Mouse (Mus musculus) liver, adult 2 months (tissue): ENCODE data around the gene Ptprg. TPM values are rescaled to one million over a fixed set of nuclear protein-coding genes. Genes with fewer than 3 reads are reported as not detected.

ENCODE experiments used
- DNase-seq: peaks from one replicate; pipeline ENCODE4 v3.0.0-alpha.2; 2011; ENCODE audit warnings: low read depth, low spot score; ENCODE audit errors: extremely low read depth
- H3K27ac ChIP-seq: fragments of 200-500 bp; replicated peaks from 2 replicates; pipeline ENCODE4 v1.5.1; 2012; ENCODE audit warnings: low read depth, mild to moderate bottlenecking, control low read depth, inconsistent platforms, low read length; ENCODE audit not compliant: insufficient read depth
- H3K27me3 ChIP-seq: fragments of 200-500 bp; 2 replicates; pipeline ENCODE4 v1.6.1; 2012; ENCODE audit warnings: mild to moderate bottlenecking, moderate library complexity, low read length, inconsistent platforms; ENCODE audit not compliant: control insufficient read depth, insufficient read depth
- H3K36me3 ChIP-seq: fragments of 200-500 bp; 2 replicates; pipeline ENCODE4 v1.6.1; 2012; ENCODE audit warnings: low read length, inconsistent platforms; ENCODE audit not compliant: control insufficient read depth, insufficient read depth
- H3K4me1 ChIP-seq: fragments of 200-500 bp; 2 replicates; pipeline ENCODE4 v1.6.1; 2011; ENCODE audit warnings: low read length; ENCODE audit not compliant: control insufficient read depth, insufficient read depth
- H3K4me3 ChIP-seq: fragments of 200-500 bp; 2 replicates; pipeline ENCODE4 v1.5.1; 2011; ENCODE audit warnings: low read depth, mild to moderate bottlenecking, control low read depth, low read length, moderate library complexity; ENCODE audit not compliant: insufficient read depth
- H3K79me2 ChIP-seq: fragments of 200-500 bp; 2 replicates; pipeline ENCODE4 v1.6.1; 2012; ENCODE audit warnings: inconsistent platforms, mild to moderate bottlenecking, low read length, moderate library complexity; ENCODE audit not compliant: control insufficient read depth, insufficient read depth
- H3K9ac ChIP-seq: fragments of 200-500 bp; 2 replicates; pipeline ENCODE4 v1.6.1; 2012; ENCODE audit warnings: low read depth, mild to moderate bottlenecking, control low read depth, inconsistent platforms, low read length
- CTCF ChIP-seq: fragments of 200-500 bp; IDR thresholded peaks from 2 replicates; pipeline ENCODE4 v1.5.1; 2011; ENCODE audit warnings: low read depth, low read length, control low read depth
- POLR2A ChIP-seq: fragments of 200-500 bp; IDR thresholded peaks from 2 replicates; pipeline ENCODE4 v1.6.1; 2011; ENCODE audit warnings: low read length, control low read depth; ENCODE audit not compliant: insufficient read depth; ENCODE audit errors: extremely low read depth
- WGBS: fragments of 180-500 bp; shearing (Covaris S2); methylation state at CpG from one replicate; pipeline ENCODE4 v1.1.7; 2018; 5-methylcytosine and 5-hydroxymethylcytosine counted together
- polyA plus RNA-seq: library from polyadenylated mRNA; depleted of rRNA; stranded (reverse); fragments of >200 nt; gene quantifications from 2 replicates; pipeline ENCODE4 v1.2.3, GENCODE M21; 2012
- total RNA-seq: library from RNA; depleted of rRNA; stranded (reverse); fragments of >200 nt; gene quantifications from 2 replicates; pipeline ENCODE4 v1.2.3, GENCODE M21; 2014

Gene Ptprg
- total and polyA plus RNA-seq, 2 experiments = 17.4 to 19.9 TPM

- Histone ChIP-seq H3K36me3 (no peaks in the 10 kb centered on the region), H3K79me2 (peaks cover 28% of the 10 kb centered on the region), H3K4me3 (no peak overlapping the region), H3K27ac (no peak overlapping the region), H3K4me1 (peaks cover 2% of the 10 kb centered on the region; the same call in 1 of the 2 replicates), H3K27me3 (no peaks in the 10 kb centered on the region), H3K9ac (no peak overlapping the region)
- TF ChIP-seq POLR2A = no peak
- TF ChIP-seq CTCF = no peak
- WGBS = 96% methylated on average over 5 of the region's 5 CpGs
- no peak for DNase-seq
Measured at GRCm38 (mm10) chr14:11594336-11594735, 41.0 kb downstream of the Ptprg start.

DNA sequence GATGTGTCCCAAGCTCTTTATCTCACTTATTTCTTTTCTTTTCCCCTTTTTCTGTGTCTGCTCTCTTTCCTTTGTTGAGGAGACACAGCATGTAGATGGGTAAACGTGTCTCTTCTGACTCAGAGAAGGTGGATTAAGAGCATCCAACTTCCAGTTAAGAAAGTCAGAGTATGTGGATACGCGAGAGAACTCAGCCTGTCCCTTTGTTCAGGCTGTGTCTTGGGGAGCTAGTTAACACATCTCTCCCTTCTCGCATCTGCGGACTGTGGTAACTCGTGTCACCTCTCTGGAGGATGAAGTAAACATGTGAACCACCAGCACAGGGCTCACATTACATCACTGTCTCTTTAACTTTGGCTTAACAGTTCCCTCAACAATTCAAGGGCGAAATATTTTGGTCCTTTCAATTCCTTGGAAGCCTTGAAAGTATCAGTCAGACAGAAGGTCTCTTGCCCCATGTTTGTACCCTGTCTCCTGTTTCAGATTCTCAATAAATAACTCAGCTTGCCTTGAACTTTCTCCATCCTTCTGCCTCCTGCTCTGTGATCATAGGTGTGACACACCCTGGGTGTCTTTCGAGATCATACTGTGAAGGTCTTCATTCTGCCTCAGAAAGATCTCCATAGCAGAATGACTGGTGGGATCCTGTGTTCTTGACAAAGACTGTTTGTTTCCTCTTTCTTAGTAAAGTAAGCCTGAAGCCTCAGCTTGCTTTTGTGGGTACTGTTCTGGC lies 51.0 kb downstream of the Ptprg start:
- Histone ChIP-seq H3K9ac (no peak overlapping the region), H3K36me3 (no peaks in the 10 kb centered on the region), H3K4me3 (no peak overlapping the region), H3K27me3 (no peaks in the 10 kb centered on the region), H3K4me1 (peaks cover 9% of the 10 kb centered on the region), H3K79me2 (peaks cover 23% of the 10 kb centered on the region), H3K27ac (no peak overlapping the region)
- DNase-seq = no peak
- TF ChIP-seq CTCF (no peak), POLR2A (no peak)
- WGBS = 81% methylated on average over 8 of the region's 8 CpGs

DNA sequence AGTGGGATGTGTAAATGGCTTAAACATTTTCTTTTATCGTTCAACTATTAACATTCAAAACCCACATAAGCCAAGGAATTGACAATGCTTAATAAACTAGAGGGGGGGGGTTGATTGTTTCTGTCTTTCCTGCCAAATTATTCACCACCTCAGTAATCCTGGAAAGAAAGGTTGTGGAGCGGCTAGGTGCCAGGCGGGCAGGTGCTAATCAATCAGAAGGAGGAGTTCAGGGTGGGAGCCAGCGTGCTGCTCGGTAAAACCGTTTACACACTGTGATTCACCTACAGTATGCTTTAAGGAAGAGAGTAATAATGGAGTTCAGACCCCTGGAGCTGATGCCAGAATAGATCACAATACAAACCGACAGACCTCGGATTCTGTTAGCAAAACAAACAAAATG lies 55.0 kb downstream of the Ptprg start:
- H3K4me1 ChIP-seq = peaks cover 9% of the 10 kb centered on the region; the same call in 1 of the 2 replicates
- H3K79me2 ChIP-seq = peaks cover 24% of the 10 kb centered on the region; the same call in 1 of the 2 replicates
- TF ChIP-seq CTCF (no peak), POLR2A (no peak)
- H3K36me3 ChIP-seq = no peaks in the 10 kb centered on the region
- 19% methylated on average over 8 of the region's 8 CpGs for WGBS
- no peak overlapping the region for H3K27ac ChIP-seq
- H3K9ac ChIP-seq = no peak overlapping the region
- H3K4me3 ChIP-seq = no peak overlapping the region
- H3K27me3 ChIP-seq = no peaks in the 10 kb centered on the region
- peak; percentile 50 for DNase-seq

DNA sequence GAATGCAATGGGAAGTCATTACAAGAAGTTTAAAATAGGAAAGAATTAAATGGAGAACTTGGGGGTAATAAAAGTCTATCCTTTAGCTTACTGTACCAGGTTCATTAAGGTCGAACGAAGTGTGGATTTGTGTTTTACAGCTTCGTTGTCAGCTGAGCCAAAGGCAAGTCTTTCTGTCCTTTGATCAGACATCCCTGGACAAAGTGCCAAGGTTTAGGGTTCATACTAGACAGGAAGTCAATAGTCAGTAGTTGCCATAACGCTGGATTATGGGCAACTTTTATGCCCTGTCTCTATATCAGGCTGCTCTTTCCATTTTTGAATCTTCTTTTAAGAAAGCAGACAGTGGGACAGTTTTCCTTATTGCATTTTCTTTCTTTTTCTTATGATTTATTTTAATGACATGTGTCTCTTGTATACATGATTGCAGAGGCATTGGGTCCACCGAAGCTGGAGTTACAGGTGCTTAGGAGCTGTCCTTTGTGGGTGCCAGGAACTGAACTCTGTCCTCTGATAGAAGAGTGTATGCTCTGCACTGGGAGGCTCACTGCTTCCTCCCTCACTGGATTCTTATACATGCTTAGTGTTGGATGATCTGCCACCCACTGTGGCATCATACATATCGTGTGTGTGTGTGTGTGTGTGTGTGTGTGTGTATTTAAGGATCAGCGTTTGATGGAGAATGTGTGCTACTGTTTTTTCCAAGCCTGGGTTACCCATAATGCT lies 56.7 kb downstream of the Ptprg start:
- DNase-seq = peak; percentile 96
- Histone ChIP-seq H3K9ac (no peak overlapping the region), H3K4me3 (no peak overlapping the region), H3K36me3 (no peaks in the 10 kb centered on the region), H3K27ac (no peak overlapping the region), H3K79me2 (peaks cover 14% of the 10 kb centered on the region; the same call in 1 of the 2 replicates), H3K27me3 (no peaks in the 10 kb centered on the region), H3K4me1 (peaks cover 9% of the 10 kb centered on the region; the same call in 1 of the 2 replicates)
- TF ChIP-seq POLR2A (no peak), CTCF (no peak)
- 42% methylated on average over 7 of the region's 7 CpGs for WGBS

DNA sequence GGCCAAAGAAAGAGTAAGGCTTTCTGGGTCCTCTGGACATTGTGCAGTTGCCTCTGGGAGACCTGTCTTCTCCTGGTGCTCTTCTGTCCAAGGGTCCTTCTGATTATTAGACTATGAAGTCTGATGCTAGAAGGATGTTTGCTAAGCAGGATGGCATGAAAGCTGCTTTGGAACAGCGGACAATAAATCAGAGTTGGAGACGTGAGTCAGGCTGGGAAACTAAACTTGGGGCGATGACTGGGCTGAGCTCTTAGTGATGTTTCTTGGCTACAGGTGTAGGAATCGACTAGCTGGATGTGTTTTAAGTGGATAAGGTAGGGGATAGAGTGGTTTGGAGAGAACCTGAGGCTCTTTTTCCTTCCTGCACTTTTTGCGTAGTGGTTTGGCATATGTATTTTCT lies 59.1 kb downstream of the Ptprg start:
- H3K4me1 ChIP-seq = peaks cover 22% of the 10 kb centered on the region
- no peak overlapping the region for H3K27ac ChIP-seq
- TF ChIP-seq CTCF = no peak
- TF ChIP-seq POLR2A = no peak
- peaks cover 16% of the 10 kb centered on the region; the same call in 1 of the 2 replicates for H3K79me2 ChIP-seq
- no peak for DNase-seq
- H3K9ac ChIP-seq = no peak overlapping the region
- H3K36me3 ChIP-seq = no peaks in the 10 kb centered on the region
- WGBS = 91% methylated on average over 5 of the region's 5 CpGs
- no peak overlapping the region for H3K4me3 ChIP-seq
- H3K27me3 ChIP-seq = no peaks in the 10 kb centered on the region

- no peak overlapping the region for H3K4me3 ChIP-seq
- H3K27me3 ChIP-seq = no peaks in the 10 kb centered on the region
- no peak overlapping the region for H3K9ac ChIP-seq
- 81% methylated on average over 3 of the region's 3 CpGs for whole genome bisulfite sequencing
- no peak for DNase-seq
- H3K79me2 ChIP-seq = peaks cover 23% of the 10 kb centered on the region
- no peak overlapping the region for H3K27ac ChIP-seq
- no peak for TF ChIP-seq CTCF
- TF ChIP-seq POLR2A = no peak
- peaks cover 26% of the 10 kb centered on the region for H3K4me1 ChIP-seq
- no peaks in the 10 kb centered on the region for H3K36me3 ChIP-seq
Measured at GRCm38 (mm10) chr14:11613146-11613545, 59.8 kb downstream of the Ptprg start.
